Mouse (Mus musculus): ENCODE results near the gene Hunk. TPM values are rescaled to one million over a fixed set of nuclear protein-coding genes. Genes with fewer than 3 reads are reported as not detected.

Hunk gene
- polyA plus RNA-seq (2012; rRNA removed), result 1.2 and 1.4 TPM in 2 replicates

DNA sequence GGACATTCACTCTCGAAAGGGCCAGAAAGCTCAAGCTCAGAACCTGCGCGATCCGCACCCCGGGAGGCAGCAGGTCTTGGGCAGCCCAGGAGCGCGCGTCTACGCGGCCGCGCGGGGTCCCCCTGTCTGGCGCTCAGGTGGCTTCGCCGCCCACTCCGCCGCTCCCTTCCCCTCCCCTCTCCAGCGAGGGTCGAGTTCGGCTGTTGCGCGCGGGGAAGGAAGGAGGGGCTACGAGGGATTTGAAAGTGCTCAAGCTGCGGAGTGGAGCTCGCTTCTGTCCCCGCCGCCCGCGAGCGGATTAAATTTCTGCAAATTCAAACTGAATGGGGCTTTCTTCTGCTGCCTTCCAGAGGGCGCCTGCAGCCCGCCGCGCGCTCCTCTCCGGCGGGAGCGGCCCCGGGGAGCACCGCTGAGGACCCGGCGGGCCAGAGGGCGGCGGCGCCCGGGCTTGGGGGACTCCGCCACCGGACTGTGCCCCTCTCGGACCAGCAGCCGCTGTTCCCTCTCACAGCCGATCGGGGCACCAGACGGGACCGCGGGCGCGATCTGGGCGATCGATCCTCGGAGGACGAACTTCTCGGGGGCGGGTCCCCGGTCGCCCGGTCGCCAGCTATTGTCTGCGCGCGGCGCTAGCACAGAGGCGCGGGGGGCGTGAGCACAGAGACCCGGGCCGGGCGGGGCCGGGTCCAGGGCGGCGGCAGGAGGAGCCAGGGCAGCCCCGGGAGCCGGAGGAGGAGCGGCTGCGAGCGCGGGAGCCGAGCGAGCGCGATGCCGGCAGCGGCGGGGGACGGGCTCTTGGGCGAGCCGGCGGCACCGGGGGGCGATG lies at the start of gene Hunk:
Gene Hunk, plus strand, starts transcription at position 326 of the 826 bp plus-strand sequence.

Other genes starting within 250 kb of the Hunk start
- 0.95 and 1.6 TPM in 2 replicates for gene Tiam1, start 242.2 kb upstream of the Hunk start, polyA plus RNA-seq (2012; rRNA removed)
- 715 and 722 TPM in 2 replicates for gene Sod1, start 165.3 kb upstream of the Hunk start, polyA plus RNA-seq (2012; rRNA removed)
- gene Scaf4, start 101.5 kb upstream of the Hunk start, polyA plus RNA-seq (2012; rRNA removed), result 12.6 and 16.1 TPM in 2 replicates

Measured in liver, embryonic 18 days (tissue).